Mouse (Mus musculus): ENCODE measurements at regions not wholly inside any gene's neighbourhood (a gene's known extent, or its start where the extent isn't known, plus 50 kb on each side); places are given as distances from the start of the nearest gene placed in this dataset.

- no peak for DNase-seq (ENCODE audit: low read depth)
These were observed 67.5 kb downstream of the Lmo4 start for GRCm38 (mm10) chr3:144137483-144137882.

GRCm38 (mm10) chr3:144136432-144136831 is 68.6 kb downstream of the Lmo4 start:
- DNase-seq (ENCODE audit: low read depth) = no peak

GRCm38 (mm10) chr3:144135646-144136045 is 69.4 kb downstream of the Lmo4 start:
- DNase-seq (ENCODE audit: low read depth) = no peak

- no peak for DNase-seq (ENCODE audit: low read depth)
These were observed 77.0 kb downstream of the Lmo4 start for GRCm38 (mm10) chr3:144128042-144128441.

- DNase-seq (ENCODE audit: low read depth) = no peak
These were observed 80.7 kb downstream of the Lmo4 start for GRCm38 (mm10) chr3:144124353-144124752.

- no peak for DNase-seq (ENCODE audit: low read depth)
These were observed 81.5 kb downstream of the Lmo4 start for GRCm38 (mm10) chr3:144123361-144124072.

GRCm38 (mm10) chr3:144119076-144119475 is 85.9 kb downstream of the Lmo4 start:
- DNase-seq (ENCODE audit: low read depth) = no peak

- no peak for DNase-seq (ENCODE audit: low read depth)
These were observed 91.1 kb downstream of the Lmo4 start for GRCm38 (mm10) chr3:144113672-144114645.

- no peak for DNase-seq (ENCODE audit: low read depth)
These were observed 94.5 kb downstream of the Lmo4 start for GRCm38 (mm10) chr3:144110331-144111080.

GRCm38 (mm10) chr3:144109769-144110168 is 95.3 kb downstream of the Lmo4 start:
- DNase-seq (ENCODE audit: low read depth) = no peak

GRCm38 (mm10) chr3:144108310-144108709 is 96.7 kb downstream of the Lmo4 start:
- DNase-seq (ENCODE audit: low read depth) = no peak

- no peak for DNase-seq (ENCODE audit: low read depth)
These were observed 97.4 kb downstream of the Lmo4 start for GRCm38 (mm10) chr3:144107664-144108063.

- DNase-seq (ENCODE audit: low read depth) = no peak
These were observed 100.7 kb downstream of the Lmo4 start for GRCm38 (mm10) chr3:144104366-144104765.

- DNase-seq (ENCODE audit: low read depth) = no peak
These were observed 105.6 kb downstream of the Lmo4 start for GRCm38 (mm10) chr3:144099444-144099843.

GRCm38 (mm10) chr3:144098762-144099161 is 106.3 kb downstream of the Lmo4 start:
- DNase-seq (ENCODE audit: low read depth) = no peak

- no peak for DNase-seq (ENCODE audit: low read depth)
These were observed 113.8 kb downstream of the Lmo4 start for GRCm38 (mm10) chr3:144091231-144091630.

- peak; percentile 54 for DNase-seq (ENCODE audit: low read depth)
These were observed 115.2 kb downstream of the Lmo4 start for GRCm38 (mm10) chr3:144089790-144090256.

GRCm38 (mm10) chr3:144088261-144088884 is 116.6 kb downstream of the Lmo4 start:
- no peak for DNase-seq (ENCODE audit: low read depth)

GRCm38 (mm10) chr3:144087771-144088170 is 117.2 kb downstream of the Lmo4 start:
- DNase-seq (ENCODE audit: low read depth) = no peak

GRCm38 (mm10) chr3:144086176-144086575 is 118.8 kb downstream of the Lmo4 start:
- no peak for DNase-seq (ENCODE audit: low read depth)

GRCm38 (mm10) chr3:144079960-144080359 is 125.1 kb downstream of the Lmo4 start:
- no peak for DNase-seq (ENCODE audit: low read depth)
